Mouse (Mus musculus) stomach, embryonic 16.5 days (tissue): ENCODE data around the gene Serf2. TPM values are rescaled to one million over a fixed set of nuclear protein-coding genes. Genes with fewer than 3 reads are reported as not detected.

Source experiments
- ATAC-seq: fragments of 200-750 bp; cut with Nextera tagmentation; 2 replicates; pipeline ENCODE4 v1.8.0; 2017; ENCODE audit warnings: moderate number of reproducible peaks, moderate TSS enrichment; ENCODE audit not compliant: insufficient read depth, low FRiP score
- H3K27ac ChIP-seq: fragments of 300-500 bp; sonication (generic); 2 replicates; pipeline ENCODE4 v1.5.1; 2014; ENCODE audit warnings: low read length
- H3K27me3 ChIP-seq: fragments of 300-500 bp; sonication (generic); 2 replicates; pipeline ENCODE4 v1.6.1; 2014; ENCODE audit warnings: low read length, control low read depth, mixed read lengths; ENCODE audit not compliant: control insufficient read depth, insufficient read depth
- H3K36me3 ChIP-seq: fragments of 300-500 bp; sonication (generic); 2 replicates; pipeline ENCODE4 v1.6.1; 2014; ENCODE audit warnings: low read length; ENCODE audit not compliant: control insufficient read depth, insufficient read depth
- H3K4me1 ChIP-seq: fragments of 300-500 bp; sonication (generic); 2 replicates; pipeline ENCODE4 v1.6.1; 2014; ENCODE audit warnings: low read length, control low read depth, mixed read lengths; ENCODE audit not compliant: control insufficient read depth, insufficient read depth
- H3K4me2 ChIP-seq: fragments of 300-500 bp; sonication (generic); 2 replicates; pipeline ENCODE4 v1.6.1; 2014; ENCODE audit warnings: low read depth, low read length, mixed read lengths
- H3K4me3 ChIP-seq: fragments of 300-500 bp; sonication (generic); replicated peaks from 2 replicates; pipeline ENCODE4 v1.5.1; 2014; ENCODE audit warnings: mild to moderate bottlenecking, low read length
- H3K9ac ChIP-seq: fragments of 300-500 bp; sonication (generic); 2 replicates; pipeline ENCODE4 v1.6.1; 2014; ENCODE audit warnings: low read length
- H3K9me3 ChIP-seq: fragments of 300-500 bp; sonication (generic); replicated peaks from 2 replicates; pipeline ENCODE4 v1.6.1; 2016; ENCODE audit warnings: low read length, control low read depth; ENCODE audit not compliant: control insufficient read depth
- WGBS: fragments of 180-500 bp; shearing (Covaris S2); extraction: QIAGEN DNeasy Blood & Tissue Kit; methylation state at CpG from one replicate; pipeline ENCODE4 v1.1.7; 2014; 5-methylcytosine and 5-hydroxymethylcytosine counted together
- microRNA-seq: library from miRNA; unstranded; fragments of <30 nt; microRNA quantifications from one replicate; pipeline ENCODE4, GENCODE M21; 2016
- polyA plus RNA-seq: library from polyadenylated mRNA; unstranded; fragments of >200 nt; fragmentation: Nextera tagmentation; extraction: Ambion mirVana; gene quantifications from 2 replicates; pipeline ENCODE4 v1.2.1, GENCODE M21; 2015

Gene Serf2
- polyA plus RNA-seq, 1 experiment from 2014 or later: 496 TPM

- peak overlapping the region; percentile 64 for H3K9ac ChIP-seq
- peak overlapping the region; percentile 63 for H3K4me3 ChIP-seq
- H3K4me1 ChIP-seq: peaks cover 8% of the 10 kb centered on the region
- WGBS: 4% methylated on average over 12 of the region's 12 CpGs
- ATAC-seq: no peak
- no peaks in the 10 kb centered on the region for H3K27me3 ChIP-seq
- no peaks in the 10 kb centered on the region for H3K9me3 ChIP-seq
- H3K36me3 ChIP-seq: no peaks in the 10 kb centered on the region
- H3K27ac ChIP-seq: no peak overlapping the region
- H3K4me2 ChIP-seq: peak overlapping the region; percentile 66
These were observed 58.4 kb downstream of the Serf2 start for GRCm38 (mm10) chr2:121507173-121507950.

Small RNA genes lying within 50 kb of the gene (microRNA-seq; reads per million reads assigned to microRNA genes)
- gene Gm22953: not detected

Other genes starting within 250 kb of the Serf2 start
- 50.0 and 55.5 TPM in 2 replicates for gene Trp53bp1, start 177.8 kb upstream of the Serf2 start, polyA plus RNA-seq
- 3.2 and 3.5 TPM in 2 replicates for gene Map1a, start 159.6 kb upstream of the Serf2 start, polyA plus RNA-seq
- 19.3 and 21.2 TPM in 2 replicates for gene Ppip5k1, start 93.8 kb upstream of the Serf2 start, polyA plus RNA-seq
- gene Ckmt1, start 91.5 kb upstream of the Serf2 start, polyA plus RNA-seq: 260 and 360 TPM in 2 replicates
- not detected in 2 replicates for gene Strc, start 62.0 kb upstream of the Serf2 start, polyA plus RNA-seq
- 880 and 909 TPM in 2 replicates for gene Pdia3, start 35.4 kb upstream of the Serf2 start, polyA plus RNA-seq
- 1.3 and 1.6 TPM in 2 replicates for gene Catsper2, start 35.4 kb upstream of the Serf2 start, polyA plus RNA-seq
- gene Ell3, start 4.9 kb upstream of the Serf2 start, polyA plus RNA-seq: 8.7 and 8.8 TPM in 2 replicates
- gene Hypk, start 4.1 kb downstream of the Serf2 start, polyA plus RNA-seq: 86.0 and 107 TPM in 2 replicates
- gene Serinc4, start 7.6 kb downstream of the Serf2 start, polyA plus RNA-seq: 0.25 and 0.46 TPM in 2 replicates
- gene Mfap1b, start 24.9 kb downstream of the Serf2 start, polyA plus RNA-seq: 48.6 and 53.4 TPM in 2 replicates
- gene Mfap1a, start 57.5 kb downstream of the Serf2 start, polyA plus RNA-seq: 25.5 and 28.5 TPM in 2 replicates
- 5.2 and 6.9 TPM in 2 replicates for gene Wdr76, start 57.5 kb downstream of the Serf2 start, polyA plus RNA-seq